Mouse (Mus musculus) E14TG2a.4 (cell line): ENCODE data around the gene Smarce1.
"Not testable (repeated sequence)": the region's sequence is repeated elsewhere in the genome, so short reads cannot be mapped to it uniquely, and the experiment has no call there.

Source experiments
- H3K27me3 ChIP-seq: 2 replicates; pipeline ENCODE4 v1.6.1; 2014; ENCODE audit warnings: low read length, control low read depth; ENCODE audit not compliant: insufficient read depth
- H3K36me3 ChIP-seq: 2 replicates; pipeline ENCODE4 v1.6.1; 2014; ENCODE audit warnings: low read length, control low read depth; ENCODE audit not compliant: insufficient read depth
- H3K4me1 ChIP-seq: replicated peaks from 2 replicates; pipeline ENCODE4 v1.6.1; 2014; ENCODE audit warnings: low read depth, low read length, control low read depth
- H3K4me3 ChIP-seq: replicated peaks from 2 replicates; pipeline ENCODE4 v1.5.1; 2014; ENCODE audit warnings: mild to moderate bottlenecking, low read length
- H3K9me3 ChIP-seq: 2 replicates; pipeline ENCODE4 v1.6.1; 2014; ENCODE audit warnings: low read length, control low read depth
- CTCF ChIP-seq: conservative IDR thresholded peaks from 2 replicates; pipeline ENCODE4 v1.5.1; 2014; ENCODE audit warnings: low read length
- NANOG ChIP-seq: IDR thresholded peaks from 2 replicates; pipeline ENCODE4 v1.6.1; 2014; ENCODE audit warnings: borderline replicate concordance, low read length, mixed read lengths
- POU5F1 ChIP-seq: IDR thresholded peaks from 2 replicates; pipeline ENCODE4 v1.6.1; 2014; ENCODE audit warnings: low read length, borderline replicate concordance

The Smarce1 gene

DNA sequence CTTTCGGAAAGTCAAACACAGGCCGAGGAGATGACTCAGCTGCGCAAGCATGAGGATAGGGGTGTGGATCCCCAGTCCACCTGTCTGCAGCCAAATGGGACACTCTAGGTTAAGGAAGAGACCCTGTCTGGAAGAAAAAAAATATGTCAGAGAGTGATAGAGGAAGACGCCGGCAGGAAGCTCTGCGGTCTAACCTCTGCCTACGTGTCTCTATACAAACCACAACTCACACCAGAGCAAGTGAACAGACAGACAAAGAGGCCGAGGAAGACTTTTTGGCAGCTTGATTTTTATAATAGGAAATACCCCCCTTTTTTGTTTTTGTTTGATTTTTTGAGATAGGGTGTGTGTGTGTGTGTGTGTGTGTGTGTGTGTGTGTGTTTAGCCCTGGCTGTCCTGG lies 24.5 kb upstream of the Smarce1 start:
- Histone ChIP-seq H3K36me3 (no peaks in the 10 kb centered on the region), H3K27me3 (no peaks in the 10 kb centered on the region), H3K4me3 (no peak overlapping the region), H3K9me3 (no peaks in the 10 kb centered on the region), H3K4me1 (peaks cover 5% of the 10 kb centered on the region; the same call in 1 of the 2 replicates)
- TF ChIP-seq NANOG (no peak), POU5F1 (no peak), CTCF (no peak)

GRCm38 (mm10) chr11:99253893-99254292 lies 23.1 kb upstream of the Smarce1 start:
- no peak for TF ChIP-seq NANOG
- TF ChIP-seq CTCF: peak; percentile 9; the same call in 1 of the 2 replicates
- no peaks in the 10 kb centered on the region for H3K36me3 ChIP-seq
- H3K27me3 ChIP-seq: no peaks in the 10 kb centered on the region
- H3K9me3 ChIP-seq: no peaks in the 10 kb centered on the region
- peaks cover 10% of the 10 kb centered on the region; the same call in 1 of the 2 replicates for H3K4me1 ChIP-seq
- H3K4me3 ChIP-seq: no peak overlapping the region

DNA sequence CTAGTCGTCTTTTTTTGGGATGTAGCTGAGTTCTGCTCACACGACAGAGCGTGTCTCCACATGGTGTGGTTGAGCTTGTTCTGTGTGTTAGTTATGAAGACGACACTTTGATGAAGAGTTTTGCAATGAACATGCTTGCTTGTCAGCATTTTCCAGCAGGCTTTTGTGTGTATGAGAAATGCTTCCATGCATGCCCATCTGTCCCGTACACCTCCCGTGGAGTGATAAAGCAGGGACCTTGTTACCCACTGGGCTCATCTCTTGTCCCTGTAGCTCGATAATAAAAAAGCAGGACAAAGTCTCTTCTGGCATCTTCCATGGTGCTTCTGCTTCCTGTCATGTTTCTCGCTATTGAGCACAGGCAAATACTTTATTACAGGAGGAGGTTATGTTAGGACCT lies 21.9 kb upstream of the Smarce1 start:
- Histone ChIP-seq H3K36me3 (no peaks in the 10 kb centered on the region), H3K4me3 (no peak overlapping the region), H3K4me1 (peaks cover 19% of the 10 kb centered on the region), H3K27me3 (no peaks in the 10 kb centered on the region), H3K9me3 (no peaks in the 10 kb centered on the region)
- TF ChIP-seq NANOG (no peak), CTCF (no peak), POU5F1 (no peak)

GRCm38 (mm10) chr11:99250666-99251065 lies 19.8 kb upstream of the Smarce1 start:
- Histone ChIP-seq H3K4me3 (no peak overlapping the region), H3K9me3 (no peaks in the 10 kb centered on the region), H3K4me1 (peaks cover 32% of the 10 kb centered on the region), H3K27me3 (no peaks in the 10 kb centered on the region), H3K36me3 (no peaks in the 10 kb centered on the region)
- no peak for TF ChIP-seq NANOG
- TF ChIP-seq CTCF: no peak

DNA sequence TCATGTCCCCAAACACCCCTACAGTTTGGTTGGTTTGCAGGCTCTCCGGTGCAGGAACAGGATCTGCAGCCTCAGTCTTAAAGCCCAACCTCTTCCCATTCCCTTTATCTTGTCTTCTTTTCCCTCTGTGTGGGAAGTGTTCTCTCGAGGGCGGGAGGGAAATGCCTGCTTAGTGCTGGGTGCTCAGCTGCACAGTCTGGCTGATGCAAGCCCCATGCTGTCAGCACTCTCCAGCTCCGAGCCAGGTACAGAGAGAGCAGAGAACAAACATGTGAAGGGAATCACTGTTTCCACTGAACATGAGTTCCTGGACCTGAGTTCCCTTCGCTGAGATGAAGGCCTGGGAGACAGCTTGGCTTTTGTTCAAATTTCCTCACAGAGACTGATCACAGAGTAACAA lies 19.4 kb upstream of the Smarce1 start:
- Histone ChIP-seq H3K27me3 (no peaks in the 10 kb centered on the region), H3K4me3 (no peak overlapping the region), H3K9me3 (no peaks in the 10 kb centered on the region), H3K36me3 (no peaks in the 10 kb centered on the region), H3K4me1 (peaks cover 35% of the 10 kb centered on the region)
- TF ChIP-seq CTCF (no peak), POU5F1 (no peak), NANOG (no peak)

- Histone ChIP-seq H3K36me3 (no peaks in the 10 kb centered on the region), H3K4me3 (no peak overlapping the region), H3K4me1 (peaks cover 45% of the 10 kb centered on the region), H3K9me3 (no peaks in the 10 kb centered on the region), H3K27me3 (no peaks in the 10 kb centered on the region)
- TF ChIP-seq POU5F1 (no peak), CTCF (peak; percentile 85), NANOG (no peak)
These were observed 18.3 kb upstream of the Smarce1 start for GRCm38 (mm10) chr11:99249115-99249514.

- TF ChIP-seq CTCF (no peak), POU5F1 (no peak), NANOG (peak; percentile 34; the same call in 1 of the 2 replicates)
- Histone ChIP-seq H3K4me3 (no peak overlapping the region), H3K9me3 (no peaks in the 10 kb centered on the region), H3K27me3 (no peaks in the 10 kb centered on the region), H3K4me1 (peaks cover 54% of the 10 kb centered on the region), H3K36me3 (no peaks in the 10 kb centered on the region)
These were observed 17.1 kb upstream of the Smarce1 start for GRCm38 (mm10) chr11:99247916-99248315.

- H3K4me1 ChIP-seq: peaks cover 52% of the 10 kb centered on the region
- not testable (repeated sequence) for H3K9me3 ChIP-seq, H3K27me3 ChIP-seq, H3K36me3 ChIP-seq
- H3K4me3 ChIP-seq: peak overlapping the region; percentile 42; the same call in 1 of the 2 replicates
These were observed 13.7 kb upstream of the Smarce1 start for GRCm38 (mm10) chr11:99244519-99244918.

DNA sequence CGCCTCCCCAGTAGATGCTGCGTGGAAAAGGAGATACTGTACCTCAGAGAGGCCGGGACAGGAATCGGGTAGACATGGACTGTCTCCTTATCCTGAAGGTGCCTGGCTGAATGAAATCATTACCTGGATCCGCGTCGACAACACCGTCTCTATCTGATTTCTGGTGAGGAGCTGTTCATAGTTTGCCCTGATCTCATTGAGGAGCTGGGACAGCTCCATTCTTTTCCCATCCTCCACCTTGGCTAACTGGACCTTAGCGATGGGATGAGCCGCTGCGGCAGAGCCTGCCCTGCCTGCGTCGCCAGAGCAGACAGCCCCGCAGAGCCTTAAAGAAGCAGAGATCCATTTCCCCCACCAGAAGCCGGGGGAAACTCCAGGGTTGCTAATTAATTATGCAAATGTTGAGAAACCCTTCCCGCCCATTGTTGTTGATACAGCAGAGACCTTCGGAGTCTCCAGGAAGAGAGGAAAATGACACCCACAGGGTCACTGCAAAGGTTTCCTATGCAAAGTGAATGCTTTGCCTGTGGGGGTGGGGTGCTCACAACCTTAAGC lies 13.1 kb upstream of the Smarce1 start, which contains the start of gene Krt222:
Krt222 (minus strand) TSS at position 266 of the 555 bp plus-strand sequence.
- no peak for TF ChIP-seq NANOG
- peak; percentile 46; the same call in 1 of the 2 replicates for TF ChIP-seq POU5F1
- Histone ChIP-seq H3K4me1 (peaks cover 52% of the 10 kb centered on the region), H3K36me3 (no peaks in the 10 kb centered on the region)

More for the DNA sequence above, 13.1 kb upstream of the Smarce1 start, which contains the start of gene Krt222:
- no peaks in the 10 kb centered on the region for H3K9me3 ChIP-seq
- H3K4me3 ChIP-seq: peak within 1 kb of the TSS; percentile 42
- no peaks in the 10 kb centered on the region for H3K27me3 ChIP-seq
